Mouse (Mus musculus) CH12.LX (cell line): Measurements from ENCODE around the gene Spire2.

ENCODE experiments used
- CHD2 ChIP-seq: IDR thresholded peaks from 2 replicates; pipeline ENCODE4 v1.6.1; 2011; ENCODE audit warnings: low read length, improper control_type of control experiment
- CTCF ChIP-seq, 2 experiments: IDR thresholded peaks in 1 of 2; conservative IDR thresholded peaks in 1 of 2; 2 replicates each; pipeline ENCODE4 v1.5.1; 2011 to 2012; ENCODE audit warnings: low read depth in 2 of 2, low read length in 2 of 2, improper control_type of control experiment in 1 of 2, inconsistent platforms in 1 of 2, mild to moderate bottlenecking in 1 of 2, moderate library complexity in 1 of 2
- ETS1 ChIP-seq: conservative IDR thresholded peaks from 2 replicates; pipeline ENCODE4 v1.6.1; 2012; ENCODE audit warnings: low read depth, mild to moderate bottlenecking, inconsistent platforms, low read length, improper control_type of control experiment, moderate library complexity
- POLR2A ChIP-seq: IDR thresholded peaks from 2 replicates; pipeline ENCODE4 v1.6.1; 2011; ENCODE audit warnings: low read depth, mild to moderate bottlenecking, improper control_type of control experiment, low read length
- USF1 ChIP-seq: IDR thresholded peaks from 2 replicates; pipeline ENCODE4 v1.6.1; 2014; ENCODE audit warnings: low read depth, mild to moderate bottlenecking, inconsistent platforms, low read length, improper control_type of control experiment
- USF2 ChIP-seq: conservative IDR thresholded peaks from 2 replicates; pipeline ENCODE4 v1.6.1; 2011; ENCODE audit warnings: low read depth, low read length, improper control_type of control experiment

- TF ChIP-seq USF2: no peak
- no peak for TF ChIP-seq POLR2A
- no peak for TF ChIP-seq ETS1
- TF ChIP-seq USF1: no peak
- no peak for TF ChIP-seq CTCF (conservative IDR thresholded peaks at IDR 0.05 in 1 of 2, IDR thresholded peaks at IDR 0.05 in 1 of 2; ENCODE audit: low read depth in 2 of 2, low read length in 2 of 2)
- no peak for TF ChIP-seq CHD2
These were observed 54.5 kb downstream of the Spire2 start for GRCm38 (mm10) chr8:123387041-123387440.
